Mouse (Mus musculus): ENCODE measurements around the gene Emilin2. TPM values are rescaled to one million over a fixed set of nuclear protein-coding genes. Genes with fewer than 3 reads are reported as not detected.

Gene Emilin2
- total RNA-seq, 2 experiments from 2014 or later: 107 to 118 TPM

- DNase-seq: no peak
- intact Hi-C loops (cut with DNase I): no loop called here
Measured at GRCm38 (mm10) chr17:71240811-71241210, 71.0 kb downstream of the Emilin2 start.

GRCm38 (mm10) chr17:71238494-71238893 lies 73.3 kb downstream of the Emilin2 start:
- intact Hi-C loops (cut with DNase I): loop anchor here (5.0 to 10.0 kb wide), 2 partner anchors 134 to 206 kb away; no protein-coding TSS in a partner anchor
- no peak for DNase-seq

GRCm38 (mm10) chr17:71235229-71235958 lies 76.4 kb downstream of the Emilin2 start:
- DNase-seq: no peak
- intact Hi-C loops (cut with DNase I): loop anchor here (5.0 to 10.0 kb wide), 2 partner anchors 137 to 209 kb away; no protein-coding TSS in a partner anchor

DNA sequence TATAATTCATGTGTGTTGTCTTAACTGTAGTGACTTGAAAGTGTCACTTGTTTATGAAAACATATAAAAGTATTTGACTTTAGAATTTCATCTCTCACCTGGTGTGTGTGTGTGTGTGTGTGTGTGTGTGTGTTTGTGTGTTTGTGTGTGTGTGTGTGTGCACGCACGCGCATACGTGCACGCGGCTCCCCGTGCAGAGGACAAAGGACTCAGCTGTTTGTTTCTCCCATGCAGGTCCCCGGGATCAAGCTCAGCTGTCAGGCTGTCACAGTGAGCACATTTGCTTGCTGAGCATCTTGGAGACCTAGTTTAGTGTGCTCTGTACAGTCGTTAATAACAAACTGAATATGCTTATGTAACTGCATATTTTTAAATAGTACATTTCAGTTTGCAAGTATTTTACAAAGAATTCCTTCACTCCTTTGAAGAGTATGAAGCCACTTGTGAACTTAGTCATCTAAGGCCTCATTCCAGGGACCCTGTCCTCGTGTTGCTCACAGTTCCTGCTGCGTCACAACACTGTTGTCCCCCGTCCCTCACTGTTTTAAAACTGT lies 77.7 kb downstream of the Emilin2 start:
- intact Hi-C loops (cut with DNase I): loop anchor here (10.0 kb wide), 1 partner anchor 211 kb away; no protein-coding TSS in a partner anchor

DNA sequence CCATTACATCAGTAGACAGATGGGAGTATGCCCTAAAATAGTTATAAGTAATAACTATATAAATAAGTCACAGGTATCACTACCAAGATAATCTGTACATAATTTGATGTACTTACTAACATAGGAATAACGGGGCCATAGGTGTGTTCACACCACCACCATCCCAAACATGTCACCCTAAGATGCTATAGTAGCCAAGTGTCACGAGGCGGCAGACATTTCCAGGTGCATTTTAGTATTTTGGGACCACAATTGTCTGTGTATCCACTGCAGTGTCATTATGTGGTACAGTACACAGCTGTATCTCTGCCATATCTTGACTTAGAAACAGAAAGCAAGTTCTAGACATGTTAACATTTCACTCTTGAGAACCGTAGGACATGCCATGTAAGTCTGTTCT lies 78.6 kb downstream of the Emilin2 start:
- intact Hi-C loops (cut with DNase I): loop anchor here (10.0 kb wide), 1 partner anchor 212 kb away; no protein-coding TSS in a partner anchor

More for the DNA sequence above, 77.7 kb downstream of the Emilin2 start:
- no peak for DNase-seq

DNA sequence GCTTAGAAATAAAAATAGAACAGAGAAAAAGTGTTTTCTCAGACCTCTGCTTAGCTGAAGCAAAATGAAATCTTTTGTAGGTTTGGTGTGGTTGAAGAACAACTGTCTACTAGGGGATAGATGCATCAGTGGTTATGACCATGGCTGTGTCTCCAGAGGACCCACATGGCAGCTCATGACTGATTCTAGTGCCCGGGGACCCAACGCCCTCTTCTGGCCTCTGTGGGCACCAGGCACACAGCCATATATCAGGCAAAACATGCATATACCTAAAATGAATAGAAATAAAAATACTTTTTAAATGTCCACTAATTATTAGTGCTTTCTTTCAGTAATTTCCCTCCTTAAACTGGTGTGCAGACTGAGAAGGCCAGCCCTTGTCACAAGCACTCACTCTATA lies 79.8 kb downstream of the Emilin2 start:
- intact Hi-C loops (cut with DNase I): loop anchor here (10.0 kb wide), 1 partner anchor 213 kb away; no protein-coding TSS in a partner anchor
- DNase-seq: no peak

More for the DNA sequence above, 78.6 kb downstream of the Emilin2 start:
- no peak for DNase-seq

GRCm38 (mm10) chr17:71230108-71230709 lies 81.6 kb downstream of the Emilin2 start:
- intact Hi-C loops (cut with DNase I): loop anchor here (10.0 kb wide), 1 partner anchor 215 kb away; no protein-coding TSS in a partner anchor
- no peak for DNase-seq

- intact Hi-C loops (cut with DNase I): no loop called here
- no peak for DNase-seq
Measured at GRCm38 (mm10) chr17:71228651-71229050, 83.1 kb downstream of the Emilin2 start.

- intact Hi-C loops (cut with DNase I): no loop called here
- DNase-seq: no peak
Measured at GRCm38 (mm10) chr17:71227128-71227895, 84.5 kb downstream of the Emilin2 start.

DNA sequence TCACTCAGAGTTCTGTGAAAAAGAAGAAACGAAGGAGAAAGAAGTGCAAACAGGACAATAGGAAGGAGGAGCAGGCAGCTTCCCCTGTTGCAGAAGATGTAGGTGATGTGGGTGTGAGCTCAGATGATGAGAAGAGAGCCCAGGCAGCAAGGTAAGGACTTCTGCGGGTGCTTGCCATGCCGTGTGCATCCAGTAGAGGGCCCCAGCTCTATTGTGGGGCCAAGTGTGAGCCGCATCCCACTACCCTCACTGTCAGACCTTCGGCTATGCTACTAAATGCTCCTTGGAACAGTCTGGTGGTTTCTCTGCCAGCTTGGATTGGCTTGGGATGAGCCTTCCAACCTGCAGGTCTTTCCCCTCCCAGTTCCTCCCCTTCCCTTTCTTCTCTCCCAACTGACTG lies 86.7 kb downstream of the Emilin2 start:
- DNase-seq: peak; percentile 46 to 62
- intact Hi-C loops (cut with DNase I): no loop called here

DNA sequence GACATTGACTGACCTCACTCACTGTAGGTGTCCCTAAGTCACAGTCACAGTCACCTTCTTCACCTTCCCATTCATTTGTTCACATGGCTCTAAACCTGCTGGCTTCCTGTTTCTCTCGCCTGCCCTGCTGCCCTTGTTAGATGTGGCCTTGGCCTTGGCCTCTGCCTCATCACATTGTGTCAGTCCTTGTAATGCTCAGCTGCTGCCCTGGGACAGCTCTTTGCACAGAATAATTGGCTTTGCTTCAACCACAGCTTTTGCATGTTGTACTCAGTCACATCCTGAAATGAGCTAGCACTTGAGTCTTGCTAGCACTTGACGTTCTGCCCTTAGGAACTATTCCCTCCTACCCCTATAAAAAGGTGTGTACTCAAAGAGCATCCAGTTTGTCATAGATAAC lies 87.3 kb downstream of the Emilin2 start:
- no peak for DNase-seq
- intact Hi-C loops (cut with DNase I): no loop called here

DNA sequence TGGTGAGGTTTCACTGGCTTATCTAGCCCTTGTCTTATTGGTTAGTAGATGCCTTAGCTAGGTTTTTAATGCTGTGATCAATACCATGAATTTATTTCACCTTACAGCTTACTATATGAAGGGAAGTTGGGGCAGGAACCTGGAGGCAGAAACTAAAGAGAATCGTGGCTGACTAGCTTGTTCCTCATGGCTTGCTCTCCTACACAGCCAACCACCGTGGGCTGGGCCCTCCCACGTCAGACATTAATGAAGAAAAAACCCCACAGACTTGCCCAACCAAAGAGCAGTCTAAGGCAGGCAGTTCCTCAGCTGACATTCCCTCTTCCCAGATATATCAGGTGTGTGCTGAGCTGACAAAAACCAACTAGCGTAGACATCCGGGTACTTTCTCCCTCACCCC lies 88.1 kb downstream of the Emilin2 start:
- intact Hi-C loops (cut with DNase I): no loop called here
- DNase-seq: no peak

DNA sequence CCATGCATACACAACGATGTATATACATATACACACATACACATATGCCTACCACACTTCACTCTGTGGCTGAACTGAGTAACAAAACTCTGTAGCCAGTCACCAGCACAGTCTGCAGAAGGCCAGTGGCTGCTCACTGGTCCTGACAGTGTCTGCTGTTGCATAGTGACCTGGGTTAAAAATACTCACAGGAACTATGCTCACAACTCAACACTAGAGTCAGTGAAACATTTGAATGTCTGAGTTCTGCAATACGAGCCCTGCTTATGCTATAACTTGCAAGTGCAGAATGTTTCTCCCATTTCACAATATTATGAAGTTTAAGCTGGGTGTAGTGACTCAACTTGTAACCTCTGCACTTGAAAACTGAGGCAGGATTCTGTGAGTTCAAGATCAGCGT lies 90.4 kb downstream of the Emilin2 start:
- intact Hi-C loops (cut with DNase I): no loop called here
- DNase-seq: no peak

DNA sequence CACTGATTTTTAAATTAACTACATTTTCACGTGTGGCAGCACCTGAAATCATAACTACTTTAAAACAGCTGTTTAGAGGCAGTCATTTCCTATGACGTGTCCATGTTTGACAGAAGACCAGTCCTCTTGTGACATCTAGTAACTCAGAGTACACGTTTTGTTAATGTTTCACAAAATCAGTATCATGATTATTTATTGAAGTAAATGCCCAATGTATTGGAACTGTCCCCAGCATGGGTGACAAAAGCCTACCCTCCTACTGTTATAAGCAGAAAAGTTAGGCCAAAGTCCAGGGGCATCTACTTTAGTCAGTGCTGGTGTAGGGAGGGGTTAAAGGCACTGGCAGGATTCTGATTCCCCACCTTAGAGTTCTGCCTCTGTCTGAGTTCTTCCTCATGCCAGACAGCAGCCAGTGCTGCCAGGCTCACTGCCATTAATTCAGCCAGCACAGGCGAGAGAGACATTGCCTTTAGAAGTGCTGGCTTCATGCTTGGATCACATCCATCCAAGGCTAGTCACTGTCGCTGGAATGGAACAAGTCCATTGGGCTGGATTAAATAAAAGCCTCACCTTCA lies 94.6 kb downstream of the Emilin2 start:
- no peak for DNase-seq
- intact Hi-C loops (cut with DNase I): no loop called here

GRCm38 (mm10) chr17:71216263-71216662 lies 95.5 kb downstream of the Emilin2 start:
- intact Hi-C loops (cut with DNase I): no loop called here
- no peak for DNase-seq

DNA sequence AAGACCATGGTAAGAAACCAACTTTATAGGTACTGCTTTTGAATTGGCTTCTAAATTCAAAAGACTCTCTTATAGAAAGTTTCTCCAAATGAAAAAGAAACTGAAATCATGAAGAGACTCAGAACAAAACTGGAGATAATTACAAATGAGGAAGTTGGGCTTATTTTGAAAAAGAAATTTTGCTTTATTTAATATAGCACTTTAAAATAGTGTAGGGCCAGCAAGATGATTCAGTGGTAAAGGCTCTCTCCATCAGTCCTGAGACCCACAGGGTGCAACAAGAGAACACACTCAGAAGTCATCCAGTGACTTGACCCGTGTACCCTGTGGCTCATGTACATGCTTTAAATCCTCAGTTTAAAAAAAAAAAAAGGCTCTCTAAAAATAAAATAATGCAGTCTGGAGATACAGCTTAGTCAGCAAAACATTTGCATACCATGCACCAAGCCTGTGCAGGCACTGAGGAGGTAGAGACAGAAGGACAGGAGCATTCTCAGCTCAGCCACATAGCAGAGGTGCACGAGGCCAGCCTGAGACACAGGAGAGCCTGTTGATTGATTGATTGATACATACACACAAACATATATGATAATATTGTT lies 96.4 kb downstream of the Emilin2 start:
- intact Hi-C loops (cut with DNase I): no loop called here
- DNase-seq: no peak

DNA sequence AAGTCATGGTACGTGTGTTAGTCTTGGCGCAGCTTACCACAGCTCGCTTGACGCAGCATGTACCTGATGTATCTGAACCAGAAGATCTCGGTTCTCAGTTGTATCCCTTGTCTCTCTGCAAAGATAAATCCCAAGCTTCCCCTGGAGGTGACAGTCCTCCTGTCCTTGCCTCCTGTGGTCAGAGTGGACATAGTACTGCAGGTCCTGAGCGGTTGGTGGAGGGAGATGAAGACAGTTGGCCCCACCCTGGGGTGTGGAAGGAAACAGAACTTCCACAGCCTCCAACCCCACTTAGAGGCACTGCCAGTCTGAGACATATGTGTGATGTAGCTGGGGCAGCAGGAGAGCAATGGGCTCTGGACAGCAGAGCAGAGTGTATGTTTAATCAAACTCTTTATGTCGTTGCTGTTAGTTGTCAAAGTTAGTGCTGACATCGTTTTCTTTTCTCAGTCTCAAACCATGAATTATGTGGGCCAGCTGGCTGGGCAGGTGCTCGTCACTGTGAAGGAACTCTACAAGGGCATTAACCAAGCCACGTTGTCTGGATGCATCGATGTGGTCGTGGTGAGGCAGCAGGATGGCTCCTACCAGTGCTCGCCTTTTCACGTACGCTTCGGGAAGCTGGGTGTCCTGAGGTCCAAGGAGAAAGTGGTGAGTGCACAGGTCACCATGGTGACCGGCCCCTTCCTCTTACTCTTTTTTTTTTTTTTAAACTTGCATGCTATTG lies 97.1 kb downstream of the Emilin2 start:
- intact Hi-C loops (cut with DNase I): no loop called here
- no peak for DNase-seq

DNA sequence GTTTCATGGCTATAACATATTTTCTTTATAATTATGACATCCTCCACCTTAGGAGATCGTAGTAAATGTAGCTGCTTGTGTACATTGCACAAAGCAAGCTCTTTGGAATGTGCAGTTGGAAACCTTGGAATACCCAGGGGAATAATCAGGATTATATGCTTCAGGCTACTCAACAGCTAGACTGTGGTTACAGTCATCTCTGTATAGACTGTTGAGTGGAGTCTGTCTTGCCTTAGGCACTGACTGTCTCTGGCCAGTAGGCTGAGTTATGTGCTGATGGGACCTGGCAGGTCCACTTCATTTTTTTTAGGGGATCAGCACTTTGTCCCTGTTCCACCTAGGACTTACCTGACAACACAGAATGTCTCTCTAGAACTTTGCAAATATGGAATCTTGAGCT lies 98.1 kb downstream of the Emilin2 start:
- DNase-seq: no peak

GRCm38 (mm10) chr17:71211962-71212646 lies 99.7 kb downstream of the Emilin2 start:
- intact Hi-C loops (cut with DNase I): no loop called here
- no peak for DNase-seq

More for the DNA sequence above, 98.1 kb downstream of the Emilin2 start:
- intact Hi-C loops (cut with DNase I): no loop called here
